Mouse (Mus musculus) CH12.LX (cell line): ENCODE measurements at regions not wholly inside any gene's neighbourhood (a gene's known extent, or its start where the extent isn't known, plus 50 kb on each side); places are given as distances from the start of the nearest gene placed in this dataset.

Experiments
- DNase-seq: peaks from one replicate; pipeline ENCODE4 v3.0.0-alpha.2; 2013; ENCODE audit errors: extremely low read depth
- H3K27ac ChIP-seq: 2 replicates; pipeline ENCODE4 v1.5.1; 2012; ENCODE audit warnings: low read depth, mild to moderate bottlenecking, control low read depth, moderate library complexity; ENCODE audit not compliant: insufficient read depth
- H3K27me3 ChIP-seq: replicated peaks from 2 replicates; pipeline ENCODE3; 2012; ENCODE audit warnings: inconsistent platforms
- H3K36me3 ChIP-seq, 2 experiments: replicated peaks in 1 of 2; 2 replicates each; pipeline versions ENCODE3 to v1.6.1; 2012; ENCODE audit warnings: inconsistent platforms in 1 of 2, low read length in 1 of 2, mild to moderate bottlenecking in 1 of 2, mixed read lengths in 1 of 2, moderate library complexity in 1 of 2; ENCODE audit not compliant: control insufficient read depth in 1 of 2, insufficient read depth in 1 of 2
- H3K4me1 ChIP-seq, 2 experiments: 2 replicates each; pipeline ENCODE4 v1.6.1; 2012; ENCODE audit warnings: inconsistent platforms in 1 of 2, moderate library complexity in 1 of 2; ENCODE audit not compliant: insufficient read depth in 2 of 2, control insufficient read depth in 1 of 2
- H3K4me2 ChIP-seq: 2 replicates; pipeline ENCODE4 v1.6.1; 2012; ENCODE audit warnings: low read depth, mild to moderate bottlenecking, control low read depth; ENCODE audit not compliant: poor library complexity, insufficient read depth, severe bottlenecking
- H3K4me3 ChIP-seq, 3 experiments: fragments of 150-350 bp in 1 of 3; sonication (generic) in 1 of 3; replicated peaks in 1 of 3; 2 replicates each; pipeline versions ENCODE3 to v1.5.1; 2011 to 2012; ENCODE audit warnings: low read depth in 2 of 3, low read length in 2 of 3, mild to moderate bottlenecking in 2 of 3, moderate library complexity in 2 of 3, control low read depth in 1 of 3, improper control_type of control experiment in 1 of 3, inconsistent platforms in 1 of 3, mixed read lengths in 1 of 3; ENCODE audit not compliant: poor library complexity in 1 of 3
- H3K79me2 ChIP-seq: replicated peaks from 2 replicates; pipeline ENCODE4 v1.6.1; 2012; ENCODE audit warnings: mild to moderate bottlenecking, moderate library complexity; ENCODE audit not compliant: control insufficient read depth, poor library complexity, insufficient read depth, severe bottlenecking; ENCODE audit errors: extremely low read depth
- H3K9ac ChIP-seq: 2 replicates; pipeline ENCODE4 v1.6.1; 2012; ENCODE audit warnings: low read depth, mild to moderate bottlenecking, control low read depth, moderate library complexity; ENCODE audit not compliant: insufficient read depth
- H3K9me3 ChIP-seq: replicated peaks from 2 replicates; pipeline ENCODE3; 2012; ENCODE audit warnings: low read length, inconsistent platforms, mixed read lengths
- CHD1 ChIP-seq: IDR thresholded peaks from 2 replicates; pipeline ENCODE4 v1.6.1; 2012; ENCODE audit warnings: low read depth, low read length, improper control_type of control experiment, inconsistent platforms
- CTCF ChIP-seq, 2 experiments: IDR thresholded peaks in 1 of 2; conservative IDR thresholded peaks in 1 of 2; 2 replicates each; pipeline ENCODE4 v1.5.1; 2011 to 2012; ENCODE audit warnings: low read depth in 2 of 2, low read length in 2 of 2, improper control_type of control experiment in 1 of 2, inconsistent platforms in 1 of 2, mild to moderate bottlenecking in 1 of 2, moderate library complexity in 1 of 2
- ETS1 ChIP-seq: conservative IDR thresholded peaks from 2 replicates; pipeline ENCODE4 v1.6.1; 2012; ENCODE audit warnings: low read depth, mild to moderate bottlenecking, inconsistent platforms, low read length, improper control_type of control experiment, moderate library complexity
- GABPA ChIP-seq: IDR thresholded peaks from 2 replicates; pipeline ENCODE4 v1.6.1; 2012; ENCODE audit warnings: low read depth, low read length, improper control_type of control experiment, inconsistent platforms; ENCODE audit not compliant: insufficient replicate concordance
- JUN ChIP-seq: IDR thresholded peaks from 2 replicates; pipeline ENCODE4 v1.6.1; 2011; ENCODE audit warnings: low read depth, mild to moderate bottlenecking, low read length, improper control_type of control experiment, moderate library complexity; ENCODE audit not compliant: insufficient read depth
- NRF1 ChIP-seq: IDR thresholded peaks from 2 replicates; pipeline ENCODE4 v1.6.1; 2014; ENCODE audit warnings: low read depth, mild to moderate bottlenecking, inconsistent platforms, low read length, improper control_type of control experiment, moderate library complexity
- PAX5 ChIP-seq: IDR thresholded peaks from 2 replicates; pipeline ENCODE4 v1.6.1; 2012; ENCODE audit warnings: low read length, inconsistent platforms, mixed read lengths
- RCOR1 ChIP-seq: conservative IDR thresholded peaks from 2 replicates; pipeline ENCODE4 v1.6.1; 2012; ENCODE audit warnings: low read depth, mild to moderate bottlenecking, inconsistent platforms, low read length, improper control_type of control experiment
- SIN3A ChIP-seq: IDR thresholded peaks from 2 replicates; pipeline ENCODE4 v1.6.1; 2012; ENCODE audit warnings: low read length, improper control_type of control experiment, inconsistent platforms
- TBP ChIP-seq: conservative IDR thresholded peaks from 2 replicates; pipeline ENCODE4 v1.6.1; 2011; ENCODE audit warnings: low read depth, low read length, improper control_type of control experiment
- ZKSCAN1 ChIP-seq: IDR thresholded peaks from 2 replicates; pipeline ENCODE4 v1.6.1; 2012; ENCODE audit warnings: low read depth, inconsistent platforms, low read length, improper control_type of control experiment, borderline replicate concordance
- ZMIZ1 ChIP-seq: IDR thresholded peaks from 2 replicates; pipeline ENCODE4 v1.6.1; 2012; ENCODE audit warnings: low read depth, mild to moderate bottlenecking, inconsistent platforms, low read length, improper control_type of control experiment
- dilution Hi-C: fragments of 300-500 bp; cut with MboI; formaldehyde crosslinking; loops from 2 replicates; pipeline ENCODE4 v1.14.3; 2020; ENCODE audit warnings: low sequenced_read_pairs; ENCODE audit not compliant: extremely low pct_unique_long_range_greater_than_20kb, extremely low pct_ligation_motif_present
- in situ Hi-C: fragments of 300-500 bp; cut with MboI; formaldehyde crosslinking; loops from 3 replicates; pipeline ENCODE4 v1.14.3; 2019; ENCODE audit warnings: low sequenced_read_pairs, low pct_ligation_motif_present, low pct_unique_long_range_greater_than_20kb, mixed read lengths

DNA sequence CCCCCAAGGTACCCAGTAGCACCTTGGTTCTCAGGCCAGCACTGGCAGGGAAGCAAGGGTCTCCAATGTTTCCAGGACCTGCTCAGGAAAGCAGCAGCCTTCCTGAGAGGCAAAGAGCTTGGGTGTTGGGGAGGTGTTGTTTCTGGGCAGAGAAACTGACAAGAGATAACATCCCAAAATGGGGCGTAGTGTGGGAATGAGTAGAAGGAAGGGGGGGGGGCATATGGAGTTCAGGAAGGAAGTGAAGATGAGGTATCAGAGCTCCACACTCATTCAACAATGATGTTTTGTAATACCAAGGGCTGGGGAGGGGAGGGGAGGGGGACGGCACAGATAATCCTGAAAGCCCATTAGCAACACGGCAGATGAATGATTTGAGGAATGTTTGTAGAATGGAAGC lies 135.6 kb upstream of the Lemd2 start:
- no peaks in the 10 kb centered on the region for H3K79me2 ChIP-seq
- peaks cover 52% of the 10 kb centered on the region for H3K27me3 ChIP-seq
- no peaks in the 10 kb centered on the region for H3K9me3 ChIP-seq
- H3K4me1 ChIP-seq = peaks cover 5 to 14% of the 10 kb centered on the region in 2 experiments; a peak in 3 of 4 replicates
- no peak overlapping the region for H3K4me2 ChIP-seq
- no peak for TF ChIP-seq ZKSCAN1
- no peak for TF ChIP-seq NRF1
- no peak for TF ChIP-seq SIN3A
- TF ChIP-seq CHD1 = no peak
- no peak overlapping the region for H3K4me3 ChIP-seq
- H3K9ac ChIP-seq = no peak overlapping the region
- dilution Hi-C loops (no loop called here), in situ Hi-C loops (no loop called here)
- no peak overlapping the region for H3K27ac ChIP-seq
- H3K36me3 ChIP-seq = no peaks in the 10 kb centered on the region
- DNase-seq = no peak

DNA sequence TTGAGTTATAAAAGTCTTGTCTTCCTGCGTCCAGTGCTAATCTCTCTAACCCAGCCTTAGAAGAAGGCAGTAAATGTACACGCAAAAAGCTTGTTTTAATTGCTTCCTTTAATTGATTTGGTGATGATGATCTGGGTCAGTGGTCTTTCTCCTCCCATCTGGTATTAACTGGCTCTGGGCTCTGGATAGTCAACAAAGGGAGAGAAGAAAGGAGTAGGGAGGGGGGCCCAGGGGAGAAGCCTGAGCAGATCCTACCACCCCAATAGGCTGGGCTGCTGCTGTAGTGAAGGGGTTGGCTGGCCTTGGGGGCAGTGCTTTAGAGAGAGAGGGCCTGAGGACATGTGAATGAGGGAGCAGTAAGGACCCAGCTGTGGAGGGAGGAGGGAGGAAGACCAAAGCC lies 135.0 kb upstream of the Lemd2 start:
- dilution Hi-C loops = no loop called here
- Histone ChIP-seq H3K4me3 (no peak overlapping the region), H3K9ac (no peak overlapping the region), H3K27ac (no peak overlapping the region), H3K4me2 (no peak overlapping the region), H3K36me3 (no peaks in the 10 kb centered on the region), H3K9me3 (no peaks in the 10 kb centered on the region), H3K27me3 (peaks cover 57% of the 10 kb centered on the region), H3K4me1 (peaks cover 5 to 14% of the 10 kb centered on the region in 2 experiments; a peak in 3 of 4 replicates), H3K79me2 (no peaks in the 10 kb centered on the region)
- in situ Hi-C loops = no loop called here
- no peak for DNase-seq
- TF ChIP-seq PAX5 = no peak
- TF ChIP-seq ZMIZ1 = no peak
- no peak for TF ChIP-seq CTCF (conservative IDR thresholded peaks at IDR 0.05 in 1 of 2, IDR thresholded peaks at IDR 0.05 in 1 of 2; ENCODE audit: low read depth in 2 of 2, low read length in 2 of 2)
- TF ChIP-seq GABPA = no peak
- TF ChIP-seq, all 38 proteins: peak for 0

DNA sequence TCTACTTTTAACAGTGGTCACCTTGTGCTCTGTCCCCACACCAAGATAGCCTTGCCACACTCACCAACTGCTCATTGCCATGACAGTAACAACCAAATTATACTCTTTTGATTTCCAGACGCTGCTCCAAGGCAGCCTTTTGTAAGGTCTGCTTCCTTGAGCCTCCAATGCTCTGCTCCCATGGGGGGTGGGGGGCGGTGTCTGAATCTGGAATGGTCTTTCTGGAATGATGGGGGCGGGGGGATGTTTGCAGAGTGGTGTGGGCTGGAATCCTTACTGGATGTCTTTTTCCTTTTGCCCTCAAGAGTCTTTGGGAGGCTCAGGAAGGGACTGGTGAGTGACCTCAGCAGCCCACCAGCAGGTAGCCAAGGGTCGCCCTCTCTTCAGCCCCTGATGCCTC lies 131.4 kb upstream of the Lemd2 start:
- Histone ChIP-seq H3K27ac (no peak overlapping the region), H3K9me3 (no peaks in the 10 kb centered on the region), H3K36me3 (no peaks in the 10 kb centered on the region), H3K27me3 (peaks cover 91% of the 10 kb centered on the region), H3K4me2 (no peak overlapping the region), H3K4me1 (no peaks in the 10 kb centered on the region), H3K4me3 (no peak overlapping the region), H3K9ac (no peak overlapping the region), H3K79me2 (no peaks in the 10 kb centered on the region)
- dilution Hi-C loops = no loop called here
- TF ChIP-seq ZKSCAN1 = no peak
- TF ChIP-seq RCOR1 = no peak
- no peak for TF ChIP-seq TBP
- no peak for TF ChIP-seq JUN
- no peak for TF ChIP-seq ETS1
- no peak for TF ChIP-seq CHD1
- DNase-seq = no peak
- in situ Hi-C loops = no loop called here
